ENCODE assay signal across 18 mouse cellular contexts in genomic region chr1:133051829-133052228, GRCm38 (mm10). TPM values are rescaled to one million over a fixed set of nuclear protein-coding genes. Genes with fewer than 3 reads are reported as not detected.
DNase-seq lines count a peak whose midpoint lies in the region; ATAC-seq and TF ChIP-seq lines count a peak whose summit lies in the region.
"Had no signal": no experiment of that assay in that cellular context is flagged by ENCODE, and none has a peak within 500 bp of the region (broad histone marks: within the 10 kb centered on the region; RNA-seq: fewer than 3 reads in every experiment).

No protein-coding gene starts in this region.

- no peaks in the 10 kb centered on the region for H3K27me3 ChIP-seq in forebrain, postnatal 0 days (ENCODE audit: insufficient read depth, low read length)
- H3K27me3 ChIP-seq in forebrain, embryonic 16.5 days (replicated peaks; ENCODE audit: control insufficient read depth, insufficient read depth, low read length), result no peaks in the 10 kb centered on the region
- no peaks in the 10 kb centered on the region for H3K27me3 ChIP-seq in liver, postnatal 0 days (ENCODE audit: insufficient read depth, low read length)
- H3K27me3 ChIP-seq in liver, embryonic 12.5 days (replicated peaks), result peaks cover 9% of the 10 kb centered on the region
- H3K27me3 ChIP-seq in E14TG2a.4 (ENCODE audit: insufficient read depth, low read length), result peaks cover 28% of the 10 kb centered on the region
- peaks cover 12% of the 10 kb centered on the region; the same call in 1 of the 2 replicates for H3K27me3 ChIP-seq in embryonic facial prominence, embryonic 10.5 days (replicated peaks; ENCODE audit: low read depth, poor library complexity, severe bottlenecking)
- H3K27me3 ChIP-seq: embryonic facial prominence, embryonic 12.5 days; hindbrain, embryonic 15.5 days; limb, embryonic 13.5 days; neural tube, embryonic 12.5 days; stomach, embryonic 15.5 days had no signal

- peaks cover 17% of the 10 kb centered on the region; the same call in 1 of the 2 replicates for H3K4me1 ChIP-seq in forebrain, postnatal 0 days (ENCODE audit: insufficient read depth)
- peaks cover 35% of the 10 kb centered on the region for H3K4me1 ChIP-seq in forebrain, embryonic 16.5 days (replicated peaks; ENCODE audit: control insufficient read depth, insufficient read depth, low read length)
- peaks cover 5% of the 10 kb centered on the region; the same call in 1 of the 2 replicates for H3K4me1 ChIP-seq in liver, postnatal 0 days (ENCODE audit: insufficient read depth)
- H3K4me1 ChIP-seq in liver, embryonic 12.5 days, result peaks cover 12% of the 10 kb centered on the region
- peaks cover 69% of the 10 kb centered on the region for H3K4me1 ChIP-seq in E14TG2a.4 (replicated peaks; ENCODE audit: low read depth, low read length)
- H3K4me1 ChIP-seq in embryonic facial prominence, embryonic 10.5 days, result peaks cover 57% of the 10 kb centered on the region

- H3K4me2 ChIP-seq in forebrain, postnatal 0 days (ENCODE audit: low read depth), result no peak overlapping the region
- no peak overlapping the region for H3K4me2 ChIP-seq in forebrain, embryonic 16.5 days (ENCODE audit: low read length)
- H3K4me2 ChIP-seq in liver, postnatal 0 days (ENCODE audit: low read depth, low read length), result no peak overlapping the region
- H3K4me2 ChIP-seq in liver, embryonic 12.5 days, result no peak overlapping the region
- H3K4me2 ChIP-seq: embryonic facial prominence, embryonic 12.5 days; hindbrain, embryonic 15.5 days; limb, embryonic 13.5 days; neural tube, embryonic 12.5 days; stomach, embryonic 15.5 days had no signal

- no peak overlapping the region for H3K9ac ChIP-seq in forebrain, postnatal 0 days
- no peak overlapping the region for H3K9ac ChIP-seq in forebrain, embryonic 16.5 days (replicated peaks; ENCODE audit: low read depth, low read length)
- H3K9ac ChIP-seq in liver, postnatal 0 days (replicated peaks), result no peak overlapping the region
- no peak overlapping the region for H3K9ac ChIP-seq in liver, embryonic 12.5 days
- H3K9ac ChIP-seq: embryonic facial prominence, embryonic 12.5 days; hindbrain, embryonic 15.5 days; limb, embryonic 13.5 days; neural tube, embryonic 12.5 days; stomach, embryonic 15.5 days had no signal

- H3K27ac ChIP-seq in forebrain, postnatal 0 days (ENCODE audit: low read depth, low read length), result no peak overlapping the region
- no peak overlapping the region for H3K27ac ChIP-seq in forebrain, embryonic 16.5 days (ENCODE audit: low read length)
- H3K27ac ChIP-seq in liver, postnatal 0 days (ENCODE audit: low read depth), result no peak overlapping the region
- H3K27ac ChIP-seq in liver, embryonic 12.5 days, result no peak overlapping the region
- H3K27ac ChIP-seq in embryonic facial prominence, embryonic 10.5 days (replicated peaks), result 0 out of 2 replicates have a peak overlapping the region, but pooled peaks have one; percentile 14
- H3K27ac ChIP-seq: embryonic facial prominence, embryonic 12.5 days; hindbrain, embryonic 15.5 days; limb, embryonic 13.5 days; neural tube, embryonic 12.5 days; stomach, embryonic 15.5 days had no signal

- no peak for ATAC-seq in forebrain, postnatal 0 days
- no peak for ATAC-seq in forebrain, embryonic 16.5 days
- no peak for ATAC-seq in liver, postnatal 0 days
- no peak for ATAC-seq in liver, embryonic 12.5 days

- H3K4me3 ChIP-seq in forebrain, postnatal 0 days (ENCODE audit: low read depth, low read length), result no peak overlapping the region
- no peak overlapping the region for H3K4me3 ChIP-seq in forebrain, embryonic 16.5 days (replicated peaks; ENCODE audit: low read length)
- no peak overlapping the region for H3K4me3 ChIP-seq in liver, postnatal 0 days (ENCODE audit: low read depth, low read length)
- no peak overlapping the region for H3K4me3 ChIP-seq in liver, embryonic 12.5 days
- H3K4me3 ChIP-seq in E14TG2a.4 (replicated peaks; ENCODE audit: low read length), result no peak overlapping the region
- H3K4me3 ChIP-seq in embryonic facial prominence, embryonic 10.5 days, result no peak overlapping the region
- H3K4me3 ChIP-seq: embryonic facial prominence, embryonic 12.5 days; hindbrain, embryonic 15.5 days; limb, embryonic 13.5 days; neural tube, embryonic 12.5 days; stomach, embryonic 15.5 days had no signal

- no peak for TF ChIP-seq EP300 in liver, postnatal 0 days (IDR thresholded peaks at IDR 0.05; ENCODE audit: low read depth)

- 96% methylated on average over 2 of the region's 2 CpGs for WGBS in forebrain, postnatal 0 days
- WGBS in forebrain, embryonic 16.5 days, result 96% methylated on average over 2 of the region's 2 CpGs
- WGBS in liver, postnatal 0 days (ENCODE audit: insufficient replicate concordance), result 76% methylated on average over 2 of the region's 2 CpGs
- 75% methylated on average over 2 of the region's 2 CpGs for WGBS in liver, embryonic 12.5 days (ENCODE audit: insufficient replicate concordance)
- WGBS in embryonic facial prominence, embryonic 10.5 days, result 84% methylated on average over 2 of the region's 2 CpGs

- TF ChIP-seq CTCF in forebrain, postnatal 0 days (IDR thresholded peaks at IDR 0.05; ENCODE audit: low read depth), result 0 out of 2 replicates have a peak, but pooled peaks have one; percentile 12
- peak; percentile 39 for TF ChIP-seq CTCF in liver, postnatal 0 days (IDR thresholded peaks at IDR 0.05; ENCODE audit: low read depth)
- TF ChIP-seq CTCF in E14TG2a.4 (conservative IDR thresholded peaks at IDR 0.05; ENCODE audit: low read length), result peak; percentile 95

- intact Hi-C loops in left cerebral cortex, postnatal 25 days (cut with DNase I), result no loop called here

- no peak for DNase-seq in forebrain, postnatal 0 days
- DNase-seq in liver, postnatal 0 days, result no peak
- no peak for DNase-seq in embryonic facial prominence, embryonic 10.5 days (ENCODE audit: low spot score)
- no peak for DNase-seq in frontal cortex, postnatal 25 days (ENCODE audit: low spot score in 2 of 2)
- no peak for DNase-seq in left cerebral cortex, postnatal 25 days (ENCODE audit: low spot score in 2 of 2)
- DNase-seq: heart, adult 18-20 months; heart, postnatal 10 days; kidney, adult 2 months; lung, adult 2 months; right cerebral cortex, postnatal 4 days had no signal

- no peaks in the 10 kb centered on the region for H3K36me3 ChIP-seq in forebrain, postnatal 0 days (ENCODE audit: insufficient read depth)
- no peaks in the 10 kb centered on the region for H3K36me3 ChIP-seq in forebrain, embryonic 16.5 days (ENCODE audit: control insufficient read depth, insufficient read depth)
- no peaks in the 10 kb centered on the region for H3K36me3 ChIP-seq in liver, postnatal 0 days (replicated peaks; ENCODE audit: insufficient read depth, low read length)
- no peaks in the 10 kb centered on the region for H3K36me3 ChIP-seq in liver, embryonic 12.5 days
- no peaks in the 10 kb centered on the region for H3K36me3 ChIP-seq in E14TG2a.4 (ENCODE audit: insufficient read depth, low read length)
- H3K36me3 ChIP-seq in embryonic facial prominence, embryonic 10.5 days (replicated peaks), result no peaks in the 10 kb centered on the region
- H3K36me3 ChIP-seq: embryonic facial prominence, embryonic 12.5 days; hindbrain, embryonic 15.5 days; limb, embryonic 13.5 days; neural tube, embryonic 12.5 days; stomach, embryonic 15.5 days had no signal

- H3K9me3 ChIP-seq in forebrain, postnatal 0 days (ENCODE audit: low read length), result no peaks in the 10 kb centered on the region
- no peaks in the 10 kb centered on the region for H3K9me3 ChIP-seq in forebrain, embryonic 16.5 days (ENCODE audit: control insufficient read depth, low read length)
- no peaks in the 10 kb centered on the region for H3K9me3 ChIP-seq in liver, postnatal 0 days (ENCODE audit: low read length)
- no peaks in the 10 kb centered on the region for H3K9me3 ChIP-seq in liver, embryonic 12.5 days (replicated peaks)
- no peaks in the 10 kb centered on the region for H3K9me3 ChIP-seq in E14TG2a.4 (ENCODE audit: low read length)
- no peaks in the 10 kb centered on the region for H3K9me3 ChIP-seq in embryonic facial prominence, embryonic 10.5 days
- H3K9me3 ChIP-seq: embryonic facial prominence, embryonic 12.5 days; hindbrain, embryonic 15.5 days; limb, embryonic 13.5 days; neural tube, embryonic 12.5 days; stomach, embryonic 15.5 days had no signal

RNA-seq across cellular contexts. Expression of gene Pik3c2b, which starts 6.4 kb away (rescaled TPM):
- 17.1 and 18.3 TPM in 2 replicates for total RNA-seq in forebrain, postnatal 0 days (2014; rRNA removed)
- 5.7 and 7.2 TPM in 2 replicates for polyA plus RNA-seq in forebrain, postnatal 0 days (2015; fragmentation: Nextera tagmentation; extraction: Ambion mirVana)
- 16.0 and 17.9 TPM in 2 replicates for polyA plus RNA-seq in forebrain, embryonic 16.5 days (2015; fragmentation: Nextera tagmentation; extraction: Ambion mirVana)
- polyA plus RNA-seq in liver, postnatal 0 days (2015; fragmentation: Nextera tagmentation; extraction: Ambion mirVana), result 0.83 and 1.00 TPM in 2 replicates
- polyA plus RNA-seq in liver, embryonic 12.5 days (2016; fragmentation: Nextera tagmentation; extraction: Ambion mirVana), result 1.8 and 1.9 TPM in 2 replicates
- 8.6 and 10.5 TPM in 2 replicates for polyA plus RNA-seq in embryonic facial prominence, embryonic 10.5 days (2016; fragmentation: Nextera tagmentation; extraction: Ambion mirVana)
- 10 to 100 TPM; 12.8 to 18.2 TPM for total RNA-seq in left cerebral cortex, postnatal 25 days (2021)

RNA-seq across cellular contexts. Expression of gene Mdm4, which starts 21.5 kb away (rescaled TPM):
- 60.4 and 74.8 TPM in 2 replicates for total RNA-seq in forebrain, postnatal 0 days (2014; rRNA removed)
- 22.2 and 27.4 TPM in 2 replicates for polyA plus RNA-seq in forebrain, postnatal 0 days (2015; fragmentation: Nextera tagmentation; extraction: Ambion mirVana)
- 42.5 and 50.6 TPM in 2 replicates for polyA plus RNA-seq in forebrain, embryonic 16.5 days (2015; fragmentation: Nextera tagmentation; extraction: Ambion mirVana)
- 5.8 and 9.0 TPM in 2 replicates for polyA plus RNA-seq in liver, postnatal 0 days (2015; fragmentation: Nextera tagmentation; extraction: Ambion mirVana)
- 24.9 and 26.2 TPM in 2 replicates for polyA plus RNA-seq in liver, embryonic 12.5 days (2016; fragmentation: Nextera tagmentation; extraction: Ambion mirVana)
- polyA plus RNA-seq in embryonic facial prominence, embryonic 10.5 days (2016; fragmentation: Nextera tagmentation; extraction: Ambion mirVana), result 37.7 and 41.4 TPM in 2 replicates
- 10 to 100 TPM; 73.9 to 92.0 TPM for total RNA-seq in left cerebral cortex, postnatal 25 days (2021)

Comparison
In these comparisons a context has a peak if more than half of its experiments do, and no peak if none do; other contexts are left out.
1. CTCF ChIP-seq: peak in every context shown above with its lines; median percentile 95 in E14TG2a.4; 39 in liver, postnatal 0 days; 12 in forebrain, postnatal 0 days.